Mouse (Mus musculus): ENCODE data around the gene Pipox.

The Pipox gene

GRCm38 (mm10) chr11:77875847-77876759, 17.8 kb downstream of the Pipox start:
- no peak for DNase-seq (ENCODE audit: low spot score in 2 of 2)

- no peak for DNase-seq (ENCODE audit: low spot score in 2 of 2)
Observed at GRCm38 (mm10) chr11:77875269-77875668, 18.6 kb downstream of the Pipox start.

GRCm38 (mm10) chr11:77874685-77875231, 19.1 kb downstream of the Pipox start:
- no peak for DNase-seq (ENCODE audit: low spot score in 2 of 2)

- DNase-seq (ENCODE audit: low spot score in 2 of 2), result no peak
Observed at GRCm38 (mm10) chr11:77873116-77873515, 20.8 kb downstream of the Pipox start.

- no peak for DNase-seq (ENCODE audit: low spot score in 2 of 2)
Observed at GRCm38 (mm10) chr11:77872685-77873084, 21.2 kb downstream of the Pipox start.

- no peak for DNase-seq (ENCODE audit: low spot score in 2 of 2)
Observed at GRCm38 (mm10) chr11:77872236-77872635, 21.7 kb downstream of the Pipox start.

- peak in 1 of 2 experiments; percentile 68 for DNase-seq (ENCODE audit: low spot score in 2 of 2)
Observed at GRCm38 (mm10) chr11:77871436-77871835, 22.5 kb downstream of the Pipox start.

- no peak for DNase-seq (ENCODE audit: low spot score in 2 of 2)
Observed at GRCm38 (mm10) chr11:77867419-77868083, 26.3 kb downstream of the Pipox start.

GRCm38 (mm10) chr11:77864771-77865170, 29.1 kb downstream of the Pipox start:
- no peak for DNase-seq (ENCODE audit: low spot score in 2 of 2)

- DNase-seq (ENCODE audit: low spot score in 2 of 2), result no peak
Observed at GRCm38 (mm10) chr11:77862887-77863286, 31.0 kb downstream of the Pipox start.

- no peak for DNase-seq (ENCODE audit: low spot score in 2 of 2)
Observed at GRCm38 (mm10) chr11:77860947-77861346, 32.9 kb downstream of the Pipox start.

GRCm38 (mm10) chr11:77858589-77858988, 35.3 kb downstream of the Pipox start:
- DNase-seq (ENCODE audit: low spot score in 2 of 2), result no peak

GRCm38 (mm10) chr11:77857089-77857488, 36.8 kb downstream of the Pipox start:
- no peak for DNase-seq (ENCODE audit: low spot score in 2 of 2)

GRCm38 (mm10) chr11:77855396-77855795, 38.5 kb downstream of the Pipox start:
- DNase-seq (ENCODE audit: low spot score in 2 of 2), result no peak

- no peak for DNase-seq (ENCODE audit: low spot score in 2 of 2)
Observed at GRCm38 (mm10) chr11:77854641-77855040, 39.3 kb downstream of the Pipox start.

- no peak for DNase-seq (ENCODE audit: low spot score in 2 of 2)
Observed at GRCm38 (mm10) chr11:77852941-77853668, 40.8 kb downstream of the Pipox start.

GRCm38 (mm10) chr11:77852195-77852594, 41.7 kb downstream of the Pipox start:
- no peak for DNase-seq (ENCODE audit: low spot score in 2 of 2)

GRCm38 (mm10) chr11:77851483-77852010, 42.3 kb downstream of the Pipox start:
- no peak for DNase-seq (ENCODE audit: low spot score in 2 of 2)

- peak; percentile 52 to 74 for DNase-seq (ENCODE audit: low spot score in 2 of 2)
Observed at GRCm38 (mm10) chr11:77850401-77851244, 43.3 kb downstream of the Pipox start.

GRCm38 (mm10) chr11:77849151-77849550, 44.7 kb downstream of the Pipox start:
- no peak for DNase-seq (ENCODE audit: low spot score in 2 of 2)

GRCm38 (mm10) chr11:77848131-77848530, 45.8 kb downstream of the Pipox start:
- no peak for DNase-seq (ENCODE audit: low spot score in 2 of 2)
